Mouse (Mus musculus) liver, postnatal 0 days (tissue): ENCODE measurements at regions not wholly inside any gene's neighbourhood (a gene's known extent, or its start where the extent isn't known, plus 50 kb on each side); places are given as distances from the start of the nearest gene placed in this dataset.
A peak's percentile ranks its signal among the peaks of the same experiment; 100 is the strongest.

Experiments
- ATAC-seq: fragments of 200-750 bp; cut with Nextera tagmentation; 2 replicates; pipeline ENCODE4 v1.8.0; 2017; ENCODE audit warnings: mild to moderate bottlenecking, moderate library complexity
- DNase-seq: peaks from one replicate; pipeline ENCODE4 v3.0.0-alpha.2; 2016
- H3K27ac ChIP-seq: fragments of 300-500 bp; sonication (generic); 2 replicates; pipeline ENCODE4 v1.5.1; 2014; ENCODE audit warnings: antibody characterized with exemption, moderate library complexity, mild to moderate bottlenecking, low read depth
- H3K27me3 ChIP-seq: fragments of 300-500 bp; sonication (generic); 2 replicates; pipeline ENCODE4 v1.6.1; 2014; ENCODE audit warnings: low read length, control low read depth, mixed read lengths; ENCODE audit not compliant: insufficient read depth
- H3K36me3 ChIP-seq: fragments of 300-500 bp; sonication (generic); replicated peaks from 2 replicates; pipeline ENCODE4 v1.6.1; 2014; ENCODE audit warnings: mild to moderate bottlenecking, control low read depth, low read length, moderate library complexity, mixed read lengths; ENCODE audit not compliant: insufficient read depth
- H3K4me1 ChIP-seq: fragments of 300-500 bp; sonication (generic); 2 replicates; pipeline ENCODE4 v1.6.1; 2014; ENCODE audit warnings: antibody characterized with exemption, mild to moderate bottlenecking, control low read depth; ENCODE audit not compliant: insufficient read depth
- H3K4me2 ChIP-seq: fragments of 300-500 bp; sonication (generic); 2 replicates; pipeline ENCODE4 v1.6.1; 2014; ENCODE audit warnings: low read depth, mild to moderate bottlenecking, low read length, moderate library complexity, mixed read lengths
- H3K4me3 ChIP-seq: fragments of 300-500 bp; sonication (generic); 2 replicates; pipeline ENCODE4 v1.5.1; 2014; ENCODE audit warnings: low read depth, low read length
- H3K9ac ChIP-seq: fragments of 300-500 bp; sonication (generic); replicated peaks from 2 replicates; pipeline ENCODE4 v1.6.1; 2014; ENCODE audit warnings: mild to moderate bottlenecking, moderate library complexity
- H3K9me3 ChIP-seq: fragments of 300-500 bp; sonication (generic); 2 replicates; pipeline ENCODE4 v1.6.1; 2016; ENCODE audit warnings: mild to moderate bottlenecking, control low read depth, low read length, mixed read lengths
- CTCF ChIP-seq: sonication (generic); IDR thresholded peaks from 2 replicates; pipeline ENCODE4 v1.5.1; 2016; ENCODE audit warnings: antibody characterized with exemption, low read depth
- EP300 ChIP-seq: IDR thresholded peaks from 2 replicates; pipeline ENCODE4 v1.6.1; 2016; ENCODE audit warnings: antibody characterized with exemption, low read depth, mild to moderate bottlenecking
- WGBS: fragments of 180-500 bp; shearing (Covaris S2); extraction: QIAGEN DNeasy Blood & Tissue Kit; methylation state at CpG from one replicate; pipeline ENCODE4 v1.1.7; 2014; ENCODE audit not compliant: insufficient replicate concordance; 5-methylcytosine and 5-hydroxymethylcytosine counted together

DNA sequence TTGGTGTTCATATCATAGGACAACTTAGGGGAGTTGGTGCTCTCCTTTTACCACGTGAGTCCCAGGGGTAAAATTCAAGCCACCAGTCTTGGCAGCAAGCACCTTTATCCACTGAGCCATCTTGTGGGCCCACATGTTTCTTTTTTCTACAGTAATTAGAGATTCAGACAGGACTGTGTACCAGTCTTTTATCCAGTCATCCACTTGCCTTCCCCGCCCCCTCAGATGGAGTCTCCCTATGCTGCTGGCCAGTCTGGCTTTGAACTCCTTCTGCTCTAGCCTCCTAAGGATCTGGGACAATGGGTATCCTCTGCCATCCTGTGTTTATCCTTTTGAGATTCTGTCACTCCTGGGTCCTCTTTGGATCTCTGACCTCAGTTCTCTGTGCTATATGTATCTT, 51.1 kb upstream of the Nek6 start:
- no peaks in the 10 kb centered on the region for H3K9me3 ChIP-seq
- no peak overlapping the region for H3K9ac ChIP-seq
- no peak for DNase-seq
- no peaks in the 10 kb centered on the region for H3K36me3 ChIP-seq
- peaks cover 6% of the 10 kb centered on the region; the same call in 1 of the 2 replicates for H3K4me1 ChIP-seq
- 77% methylated on average over 2 of the region's 2 CpGs for WGBS
- ATAC-seq: no peak
- H3K27me3 ChIP-seq: no peaks in the 10 kb centered on the region
- H3K4me2 ChIP-seq: no peak overlapping the region
- H3K4me3 ChIP-seq: no peak overlapping the region
- no peak overlapping the region for H3K27ac ChIP-seq
- TF ChIP-seq EP300 (no peak), CTCF (no peak)

DNA sequence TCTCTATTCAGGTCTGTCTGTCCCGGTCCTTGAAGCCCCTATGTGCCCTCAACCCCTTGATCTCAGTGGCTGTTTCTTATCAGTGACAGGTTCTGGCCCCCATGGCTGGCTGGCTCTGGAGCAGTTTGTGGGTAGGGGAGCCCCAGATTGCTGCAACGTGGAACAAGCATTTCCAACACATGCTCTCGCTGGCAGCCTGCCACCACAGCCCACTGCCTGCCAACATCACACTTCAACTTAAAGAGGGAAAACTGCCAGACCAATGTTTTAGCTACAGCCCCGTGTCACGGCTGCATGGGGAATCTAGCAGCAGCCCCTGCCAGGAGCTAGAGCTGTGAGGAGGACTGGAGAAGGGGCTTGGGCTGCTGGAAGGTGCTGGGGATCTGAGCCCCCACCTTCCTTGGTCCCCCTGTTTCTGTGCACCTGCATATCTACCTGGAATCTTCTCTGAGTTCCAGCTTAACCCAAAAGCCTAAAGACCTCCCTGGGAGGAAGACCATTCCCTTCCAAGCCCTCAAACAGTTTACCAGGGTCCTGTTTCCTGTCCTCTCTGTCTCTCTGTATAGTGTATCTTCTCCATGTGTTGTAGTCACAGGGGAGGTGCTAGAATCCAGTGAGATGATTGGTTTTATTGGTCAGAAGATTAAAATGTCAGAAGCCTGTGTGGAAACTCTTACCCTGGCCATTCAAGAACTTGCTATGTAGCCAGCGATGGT, 50.5 kb upstream of the Nek6 start:
- Histone ChIP-seq H3K9me3 (no peaks in the 10 kb centered on the region), H3K9ac (no peak overlapping the region), H3K36me3 (no peaks in the 10 kb centered on the region), H3K4me1 (peaks cover 6% of the 10 kb centered on the region; the same call in 1 of the 2 replicates), H3K4me2 (no peak overlapping the region), H3K27me3 (no peaks in the 10 kb centered on the region), H3K27ac (no peak overlapping the region), H3K4me3 (no peak overlapping the region)
- TF ChIP-seq EP300 (no peak), CTCF (no peak)
- DNase-seq (peak; percentile 51), ATAC-seq (no peak)
- WGBS: 32% methylated on average over 6 of the region's 6 CpGs
